Mouse (Mus musculus) testis, adult 2 months (tissue): ENCODE measurements around the gene Grik3. TPM values are rescaled to one million over a fixed set of nuclear protein-coding genes. Genes with fewer than 3 reads are reported as not detected.

Experiments used
- H3K27ac ChIP-seq: fragments of 200-500 bp; 2 replicates; pipeline ENCODE4 v1.5.1; 2012; ENCODE audit warnings: low read depth, low read length; ENCODE audit not compliant: control insufficient read depth, insufficient read depth
- H3K27me3 ChIP-seq: fragments of 200-500 bp; 2 replicates; pipeline ENCODE4 v1.6.1; 2012; ENCODE audit warnings: mild to moderate bottlenecking, low read length, moderate library complexity; ENCODE audit not compliant: control insufficient read depth, insufficient read depth
- H3K36me3 ChIP-seq: fragments of 200-500 bp; 2 replicates; pipeline ENCODE4 v1.6.1; 2012; ENCODE audit warnings: mild to moderate bottlenecking, low read length; ENCODE audit not compliant: control insufficient read depth, insufficient read depth
- H3K4me1 ChIP-seq: fragments of 200-500 bp; 2 replicates; pipeline ENCODE4 v1.6.1; 2012; ENCODE audit warnings: low read length; ENCODE audit not compliant: control insufficient read depth, insufficient read depth
- H3K4me3 ChIP-seq: fragments of 200-500 bp; 2 replicates; pipeline ENCODE4 v1.5.1; 2012; ENCODE audit warnings: low read depth, mild to moderate bottlenecking, low read length, moderate library complexity, mixed read lengths; ENCODE audit not compliant: control insufficient read depth
- CTCF ChIP-seq: fragments of 200-500 bp; IDR thresholded peaks from 2 replicates; pipeline ENCODE4 v1.5.1; 2012; ENCODE audit warnings: low read depth, mild to moderate bottlenecking, inconsistent platforms, low read length, moderate library complexity; ENCODE audit not compliant: control insufficient read depth, insufficient read depth, insufficient replicate concordance
- POLR2A ChIP-seq: fragments of 200-500 bp; IDR thresholded peaks from 2 replicates; pipeline ENCODE4 v1.6.1; 2012; ENCODE audit warnings: low read depth, mild to moderate bottlenecking, inconsistent platforms, low read length, moderate library complexity; ENCODE audit not compliant: control insufficient read depth
- polyA plus RNA-seq: library from polyadenylated mRNA; depleted of rRNA; stranded (reverse); fragments of >200 nt; gene quantifications from 2 replicates; pipeline ENCODE4 v1.2.3, GENCODE M21; 2012

The Grik3 gene
- polyA plus RNA-seq, 1 experiment: 0.38 TPM

- TF ChIP-seq CTCF: no peak
- TF ChIP-seq POLR2A: no peak
- no peak overlapping the region for H3K27ac ChIP-seq
- no peaks in the 10 kb centered on the region for H3K4me1 ChIP-seq
- H3K36me3 ChIP-seq: no peaks in the 10 kb centered on the region
- no peaks in the 10 kb centered on the region for H3K27me3 ChIP-seq
- H3K4me3 ChIP-seq: no peak overlapping the region
Observed at GRCm38 (mm10) chr4:125738825-125739224, 248.3 kb downstream of the Grik3 start.

GRCm38 (mm10) chr4:125742162-125742571 is 251.7 kb downstream of the Grik3 start:
- no peak overlapping the region for H3K4me3 ChIP-seq
- no peaks in the 10 kb centered on the region for H3K4me1 ChIP-seq
- no peak overlapping the region for H3K27ac ChIP-seq
- TF ChIP-seq CTCF (no peak), POLR2A (no peak)
- H3K36me3 ChIP-seq: no peaks in the 10 kb centered on the region
- H3K27me3 ChIP-seq: no peaks in the 10 kb centered on the region

GRCm38 (mm10) chr4:125745902-125746301 is 255.4 kb downstream of the Grik3 start:
- Histone ChIP-seq H3K36me3 (no peaks in the 10 kb centered on the region), H3K27me3 (no peaks in the 10 kb centered on the region), H3K4me1 (no peaks in the 10 kb centered on the region), H3K27ac (no peak overlapping the region), H3K4me3 (no peak overlapping the region)
- TF ChIP-seq POLR2A (no peak), CTCF (no peak)

- H3K27ac ChIP-seq: no peak overlapping the region
- TF ChIP-seq CTCF: no peak
- TF ChIP-seq POLR2A: no peak
Observed at GRCm38 (mm10) chr4:125756393-125756792, 265.9 kb downstream of the Grik3 start.

GRCm38 (mm10) chr4:125760326-125760725 is 269.8 kb downstream of the Grik3 start:
- TF ChIP-seq CTCF: no peak
- no peak for TF ChIP-seq POLR2A
- Histone ChIP-seq H3K4me3 (no peak overlapping the region), H3K27ac (no peak overlapping the region), H3K27me3 (no peaks in the 10 kb centered on the region), H3K4me1 (no peaks in the 10 kb centered on the region), H3K36me3 (no peaks in the 10 kb centered on the region)

More at GRCm38 (mm10) chr4:125756393-125756792, 265.9 kb downstream of the Grik3 start:
- H3K4me3 ChIP-seq: no peak overlapping the region
- H3K27me3 ChIP-seq: no peaks in the 10 kb centered on the region
- H3K36me3 ChIP-seq: no peaks in the 10 kb centered on the region
- no peaks in the 10 kb centered on the region for H3K4me1 ChIP-seq

GRCm38 (mm10) chr4:125763056-125763455 is 272.6 kb downstream of the Grik3 start:
- Histone ChIP-seq H3K4me1 (no peaks in the 10 kb centered on the region), H3K4me3 (no peak overlapping the region), H3K36me3 (no peaks in the 10 kb centered on the region), H3K27me3 (no peaks in the 10 kb centered on the region), H3K27ac (no peak overlapping the region)
- TF ChIP-seq POLR2A (no peak), CTCF (no peak)
